Mouse (Mus musculus) hindbrain, embryonic 10.5 days (tissue): Measurements from ENCODE around the gene Commd9. TPM values are rescaled to one million over a fixed set of nuclear protein-coding genes. Genes with fewer than 3 reads are reported as not detected.

Experiments used
- DNase-seq: peaks from one replicate; pipeline ENCODE4 v3.0.0-alpha.2; 2017; ENCODE audit warnings: low spot score
- H3K27ac ChIP-seq: fragments of 300-500 bp; sonication (generic); 2 replicates; pipeline ENCODE4 v1.5.1; 2016; ENCODE audit warnings: mild to moderate bottlenecking, moderate library complexity
- H3K27me3 ChIP-seq: fragments of 300-500 bp; sonication (generic); 2 replicates; pipeline ENCODE4 v1.6.1; 2016; ENCODE audit warnings: mild to moderate bottlenecking; ENCODE audit not compliant: poor library complexity, insufficient read depth, severe bottlenecking
- H3K36me3 ChIP-seq: fragments of 300-500 bp; sonication (generic); 2 replicates; pipeline ENCODE4 v1.6.1; 2016; ENCODE audit warnings: mild to moderate bottlenecking, moderate library complexity
- H3K4me1 ChIP-seq: fragments of 300-500 bp; sonication (generic); replicated peaks from 2 replicates; pipeline ENCODE4 v1.6.1; 2016; ENCODE audit warnings: mild to moderate bottlenecking
- H3K4me3 ChIP-seq: fragments of 300-500 bp; sonication (generic); 2 replicates; pipeline ENCODE4 v1.5.1; 2016; ENCODE audit warnings: mild to moderate bottlenecking, moderate library complexity
- H3K9me3 ChIP-seq: fragments of 300-500 bp; sonication (generic); 2 replicates; pipeline ENCODE4 v1.6.1; 2016; ENCODE audit warnings: mild to moderate bottlenecking, moderate library complexity
- WGBS: fragments of 180-500 bp; shearing (Covaris S2); methylation state at CpG from one replicate; pipeline ENCODE4 v1.1.7; 2016; 5-methylcytosine and 5-hydroxymethylcytosine counted together
- polyA plus RNA-seq: library from polyadenylated mRNA; unstranded; fragments of >200 nt; fragmentation: Nextera tagmentation; extraction: Ambion mirVana; gene quantifications from 2 replicates; pipeline ENCODE4 v1.2.1, GENCODE M21; 2016

Gene Commd9
- polyA plus RNA-seq, 1 experiment from 2014 or later: 85.4 TPM

DNA sequence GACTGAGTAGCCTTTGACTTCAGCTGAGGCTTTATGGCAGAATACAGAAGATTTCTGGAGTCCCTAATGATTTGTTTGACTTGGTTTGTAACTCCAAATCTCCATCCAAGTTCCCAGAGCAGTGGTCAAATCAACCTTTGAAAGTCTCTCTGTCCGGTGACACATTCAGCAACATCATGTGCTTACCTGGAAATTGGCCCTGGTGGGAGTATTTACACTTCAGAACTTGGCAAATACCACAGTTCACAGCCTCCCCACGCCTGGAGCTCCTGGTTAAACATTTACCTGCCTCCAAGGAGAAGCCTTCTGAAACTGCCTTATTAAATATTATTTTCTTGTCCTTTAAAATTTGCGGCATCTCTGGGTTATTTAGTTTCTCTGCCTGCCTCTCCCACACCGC lies 37.1 kb downstream of the Commd9 start:
- WGBS: 85% methylated on average over 4 of the region's 4 CpGs
- no peaks in the 10 kb centered on the region for H3K27me3 ChIP-seq
- no peaks in the 10 kb centered on the region for H3K36me3 ChIP-seq
- H3K4me1 ChIP-seq: peaks cover 33% of the 10 kb centered on the region
- no peak for DNase-seq
- no peak overlapping the region for H3K27ac ChIP-seq
- H3K4me3 ChIP-seq: no peak overlapping the region
- H3K9me3 ChIP-seq: no peaks in the 10 kb centered on the region

DNA sequence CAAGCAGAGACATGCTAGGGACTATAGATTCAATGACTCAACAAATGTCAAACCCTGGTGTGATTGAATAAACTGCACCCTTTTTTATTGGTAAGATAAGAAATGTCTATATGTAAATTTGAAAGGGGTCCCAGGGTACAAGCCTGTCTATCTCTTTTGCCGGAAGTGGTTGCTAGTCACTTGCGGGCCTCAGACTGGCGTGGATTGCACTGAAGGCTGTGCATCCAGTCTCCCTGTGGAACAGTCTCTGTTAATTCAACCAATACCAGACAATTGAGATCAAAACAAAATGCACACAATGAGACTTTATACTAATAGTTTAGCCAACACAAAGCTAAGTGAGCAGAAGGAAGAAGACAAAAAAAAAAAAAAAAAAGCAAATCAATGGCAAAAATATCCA lies 39.1 kb downstream of the Commd9 start:
- Histone ChIP-seq H3K27ac (peak overlapping the region; percentile 66; the same call in 1 of the 2 replicates), H3K4me1 (peaks cover 24% of the 10 kb centered on the region), H3K27me3 (no peaks in the 10 kb centered on the region), H3K9me3 (no peaks in the 10 kb centered on the region), H3K4me3 (no peak overlapping the region), H3K36me3 (no peaks in the 10 kb centered on the region)
- 72% methylated on average over 3 of the region's 3 CpGs for WGBS
- no peak for DNase-seq

DNA sequence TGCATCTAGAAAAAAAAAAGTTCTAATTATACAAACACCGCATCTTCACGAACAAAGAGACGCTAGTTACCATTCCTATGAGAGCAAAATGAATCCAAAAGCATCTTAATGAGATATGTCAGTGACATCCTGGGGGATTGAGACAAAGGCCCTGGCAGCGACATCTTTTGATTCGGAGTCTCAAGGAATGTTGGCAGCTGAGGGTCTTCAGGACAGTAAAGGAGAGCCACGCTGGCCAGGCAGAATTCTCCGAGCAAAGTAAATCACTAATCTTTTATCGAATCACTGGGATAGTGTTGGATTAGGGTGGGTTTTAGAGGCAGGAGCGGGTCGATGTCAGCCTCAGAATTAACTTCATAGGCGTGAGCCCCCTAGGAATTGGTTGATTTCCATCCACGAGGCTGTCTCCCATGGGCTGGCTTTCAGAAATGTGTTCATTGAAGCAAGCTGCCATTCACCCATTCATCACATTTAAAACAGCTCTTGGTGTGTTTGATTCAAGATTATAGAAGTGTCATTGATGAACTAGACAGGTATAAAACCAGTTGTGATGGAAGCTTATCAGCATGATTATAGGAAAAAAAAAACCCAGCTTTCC lies 39.6 kb downstream of the Commd9 start:
- Histone ChIP-seq H3K4me1 (peaks cover 21% of the 10 kb centered on the region), H3K27ac (peak overlapping the region; percentile 66), H3K27me3 (no peaks in the 10 kb centered on the region), H3K36me3 (no peaks in the 10 kb centered on the region), H3K4me3 (no peak overlapping the region), H3K9me3 (no peaks in the 10 kb centered on the region)
- 54% methylated on average over 12 of the region's 12 CpGs for WGBS
- DNase-seq: no peak

- Histone ChIP-seq H3K4me1 (no peaks in the 10 kb centered on the region), H3K27me3 (no peaks in the 10 kb centered on the region), H3K9me3 (no peaks in the 10 kb centered on the region), H3K36me3 (no peaks in the 10 kb centered on the region), H3K4me3 (no peak overlapping the region), H3K27ac (no peak overlapping the region)
- 79% methylated on average over 14 of the region's 14 CpGs for WGBS
- DNase-seq: no peak
These were observed 46.3 kb downstream of the Commd9 start for GRCm38 (mm10) chr2:101932169-101932936.

DNA sequence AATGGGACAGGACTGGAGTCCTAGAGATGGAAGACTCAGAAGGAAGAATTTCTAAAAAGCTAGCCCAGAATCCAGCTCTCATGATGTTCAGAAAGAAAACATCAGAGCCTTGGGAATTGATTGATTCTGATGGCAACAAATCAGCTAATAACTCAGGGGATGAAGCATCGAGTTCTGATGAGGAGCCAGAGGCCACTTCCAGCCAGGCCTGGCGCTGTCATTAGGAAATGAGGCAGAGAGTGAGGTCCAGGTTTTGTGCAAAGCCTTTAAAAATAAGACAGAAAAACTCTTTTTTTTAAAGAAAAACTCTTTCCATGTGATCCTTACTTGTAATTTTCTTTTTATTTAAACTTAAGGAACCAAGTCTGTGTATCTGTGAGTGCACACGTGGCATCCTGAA lies 47.3 kb downstream of the Commd9 start:
- H3K9me3 ChIP-seq: no peaks in the 10 kb centered on the region
- DNase-seq: no peak
- no peaks in the 10 kb centered on the region for H3K4me1 ChIP-seq
- WGBS: 83% methylated on average over 3 of the region's 3 CpGs
- H3K4me3 ChIP-seq: no peak overlapping the region
- H3K27ac ChIP-seq: no peak overlapping the region
- H3K27me3 ChIP-seq: no peaks in the 10 kb centered on the region
- no peaks in the 10 kb centered on the region for H3K36me3 ChIP-seq

- Histone ChIP-seq H3K9me3 (peaks cover 4% of the 10 kb centered on the region; the same call in 1 of the 2 replicates), H3K27ac (no peak overlapping the region), H3K4me1 (no peaks in the 10 kb centered on the region), H3K27me3 (no peaks in the 10 kb centered on the region), H3K4me3 (no peak overlapping the region), H3K36me3 (no peaks in the 10 kb centered on the region)
- no peak for DNase-seq
- 91% methylated on average over 1 of the region's 1 CpGs for WGBS
These were observed 49.0 kb downstream of the Commd9 start for GRCm38 (mm10) chr2:101935006-101935405.

DNA sequence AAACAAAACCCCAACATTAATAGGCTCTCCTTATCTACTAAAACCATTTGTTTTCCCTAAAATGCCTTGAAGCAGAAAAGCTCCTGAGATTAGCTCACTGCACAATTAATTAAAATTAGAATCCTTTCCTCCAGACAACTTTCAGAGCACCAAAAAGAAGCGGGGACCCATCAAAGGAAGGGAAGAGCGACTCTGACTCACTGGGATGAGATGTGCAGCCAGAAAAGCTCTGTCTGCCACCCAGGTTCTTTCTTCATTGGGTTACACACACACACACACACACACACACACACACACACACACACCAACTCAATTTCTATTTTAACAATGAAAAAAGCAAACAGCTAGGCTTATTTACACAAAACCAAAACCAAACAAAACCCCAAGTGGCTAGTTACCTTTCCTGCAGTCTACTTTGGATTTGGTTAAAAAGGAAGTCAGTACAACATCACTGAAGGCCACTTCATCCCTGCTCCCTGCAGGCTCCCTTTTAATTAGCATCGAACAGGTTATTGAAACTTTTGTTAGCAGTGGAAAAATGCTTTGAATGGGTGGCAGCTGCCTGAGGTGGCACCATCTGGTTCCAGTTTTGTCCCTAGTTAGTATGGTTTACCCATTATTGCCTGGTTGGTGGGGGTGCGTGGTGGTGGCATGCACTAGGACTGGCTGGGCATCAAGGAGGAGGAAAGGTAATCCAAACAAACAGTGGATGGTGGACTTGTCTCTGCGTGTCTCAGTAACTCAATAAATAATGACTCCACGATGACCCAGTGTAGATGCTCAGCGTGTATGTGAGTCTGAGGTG lies 64.9 kb downstream of the Commd9 start:
- 80% methylated on average over 7 of the region's 7 CpGs for WGBS
- H3K36me3 ChIP-seq: peaks cover 48% of the 10 kb centered on the region
- no peaks in the 10 kb centered on the region for H3K27me3 ChIP-seq
- DNase-seq: no peak
- H3K27ac ChIP-seq: no peak overlapping the region
- H3K4me1 ChIP-seq: peaks cover 3% of the 10 kb centered on the region; the same call in 1 of the 2 replicates
- no peak overlapping the region for H3K4me3 ChIP-seq
- H3K9me3 ChIP-seq: no peaks in the 10 kb centered on the region

Other genes with a start within 250 kb of the Commd9 start
- gene Rag1, start 236.7 kb upstream of the Commd9 start, polyA plus RNA-seq: 0.06 and 0.09 TPM in 2 replicates
- gene B230118H07Rik, start 236.7 kb upstream of the Commd9 start, polyA plus RNA-seq: 56.5 and 58.0 TPM in 2 replicates
- 13.4 and 15.1 TPM in 2 replicates for gene Traf6, start 207.8 kb upstream of the Commd9 start, polyA plus RNA-seq
- gene Prr5l, start 3.2 kb upstream of the Commd9 start, polyA plus RNA-seq: 17.8 and 21.6 TPM in 2 replicates